Mouse (Mus musculus): Measurements from ENCODE around the gene Gm11037.
A peak's percentile ranks its signal among the peaks of the same experiment; 100 is the strongest.

The Gm11037 gene

DNA sequence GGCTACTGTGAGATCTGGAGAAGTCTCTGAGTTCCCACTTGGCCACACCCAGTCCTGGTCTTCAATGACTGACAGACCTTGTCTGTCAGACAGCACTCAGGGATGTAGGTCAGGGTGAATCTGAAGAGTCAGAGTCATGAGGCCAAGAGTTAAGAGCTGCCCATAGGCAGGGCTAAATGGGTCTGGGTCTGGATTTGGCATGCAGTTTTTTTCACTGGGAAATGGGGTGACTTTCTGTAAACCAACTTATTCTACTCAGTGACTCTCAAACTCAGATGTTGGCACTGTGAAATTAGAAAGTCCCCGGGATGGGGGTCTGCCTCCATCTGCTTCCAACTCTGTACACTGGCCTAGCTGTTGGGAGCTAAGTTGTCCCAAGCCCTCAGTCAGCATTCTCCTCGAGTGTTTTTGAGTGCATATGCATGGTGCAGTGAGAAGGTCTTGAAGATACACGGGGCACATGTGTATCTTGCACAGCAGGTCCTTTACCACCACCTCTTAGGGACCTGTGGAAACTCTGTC lies 4.6 kb upstream of the Gm11037 start:
- DNase-seq, result no peak

DNA sequence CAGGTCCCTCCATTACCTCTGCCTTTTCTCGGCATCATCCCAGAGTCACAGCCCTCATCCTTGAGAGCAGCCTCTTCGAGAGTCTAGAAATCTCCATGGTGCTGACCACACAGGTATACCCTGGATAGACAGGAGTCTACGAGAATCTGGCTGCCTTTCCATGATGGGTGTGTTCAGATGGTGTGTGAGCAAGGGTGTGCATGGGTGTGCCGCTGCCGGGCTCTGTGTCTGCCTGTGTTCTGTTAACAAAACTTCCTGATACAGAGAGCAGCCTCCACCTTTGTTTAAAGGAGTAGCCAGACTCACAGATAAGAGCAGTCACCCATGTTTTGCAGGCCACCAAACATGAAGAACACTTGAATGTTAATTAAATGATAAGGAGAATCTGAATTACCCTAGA lies 3.5 kb upstream of the Gm11037 start:
- DNase-seq, result no peak

GRCm38 (mm10) chr2:131130849-131131248 lies 2.4 kb upstream of the Gm11037 start:
- DNase-seq, result no peak

- DNase-seq, result no peak
Observed at GRCm38 (mm10) chr2:131132111-131132888, 997 bp upstream of the Gm11037 start.

- DNase-seq, result peak; percentile 62 to 84
Observed at GRCm38 (mm10) chr2:131134381-131134780, 1.1 kb downstream of the Gm11037 start.

DNA sequence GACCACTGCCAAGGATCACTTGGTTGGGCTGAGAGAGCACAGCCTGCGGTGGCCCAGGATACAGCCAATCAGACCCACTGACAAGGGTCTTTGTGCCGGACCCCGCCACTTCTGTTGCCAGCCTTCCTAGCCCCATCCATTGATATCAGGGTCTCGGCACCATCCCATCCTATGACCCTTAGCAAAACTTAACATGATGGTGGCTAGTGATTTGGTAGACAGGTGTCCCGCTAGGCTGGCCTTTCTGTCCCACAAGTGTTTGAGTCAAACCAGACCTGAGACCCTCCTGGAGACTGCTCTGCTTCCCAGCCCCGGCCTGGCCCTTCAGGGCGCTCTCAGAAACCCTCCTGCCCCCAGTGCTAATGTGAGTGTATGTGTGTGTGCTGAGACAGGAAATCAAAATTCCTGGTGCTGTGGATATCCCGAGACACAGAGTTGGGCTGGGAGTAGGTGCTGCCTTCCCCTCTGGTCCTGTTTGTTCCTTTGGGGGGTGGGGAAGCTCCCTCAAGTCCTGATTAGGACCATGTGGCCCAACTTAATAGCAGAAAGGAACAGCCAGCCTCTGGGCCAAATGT lies 1.6 kb downstream of the Gm11037 start:
- no peak for DNase-seq

DNA sequence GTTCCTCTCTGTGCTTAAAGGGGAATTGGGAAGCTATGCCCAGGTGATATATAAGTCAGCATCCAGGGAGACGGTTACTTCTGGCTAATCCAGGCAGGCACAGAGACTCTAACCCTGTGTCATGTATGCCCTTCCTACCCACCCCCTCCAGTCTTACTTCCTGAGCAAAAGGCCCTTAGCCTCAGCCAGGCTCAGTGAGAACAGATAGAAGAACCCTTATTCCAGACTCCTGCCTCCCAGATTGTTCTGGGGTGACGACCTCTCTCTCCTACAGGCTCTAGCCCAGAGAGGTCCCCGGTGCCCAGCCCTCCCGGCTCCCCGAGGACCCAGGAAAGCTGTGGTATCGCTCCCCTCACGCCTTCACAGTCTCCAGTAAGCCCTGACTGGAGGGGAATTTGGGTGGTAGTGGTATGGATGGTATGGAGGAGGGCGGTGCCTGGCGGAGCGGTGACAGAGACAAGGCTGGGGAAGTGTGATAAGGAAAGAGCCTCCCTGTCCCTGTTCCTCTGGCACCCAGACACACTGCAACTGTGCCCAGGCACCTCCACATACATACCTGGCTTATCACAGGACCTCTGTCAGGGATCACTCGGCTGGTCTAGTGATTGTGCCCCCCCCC lies 2.3 kb downstream of the Gm11037 start:
- DNase-seq, result no peak

GRCm38 (mm10) chr2:131138296-131138695 lies 5.0 kb downstream of the Gm11037 start:
- DNase-seq, result peak in 1 of 2 experiments; percentile 0

GRCm38 (mm10) chr2:131138760-131139159 lies 5.5 kb downstream of the Gm11037 start:
- no peak for DNase-seq

DNA sequence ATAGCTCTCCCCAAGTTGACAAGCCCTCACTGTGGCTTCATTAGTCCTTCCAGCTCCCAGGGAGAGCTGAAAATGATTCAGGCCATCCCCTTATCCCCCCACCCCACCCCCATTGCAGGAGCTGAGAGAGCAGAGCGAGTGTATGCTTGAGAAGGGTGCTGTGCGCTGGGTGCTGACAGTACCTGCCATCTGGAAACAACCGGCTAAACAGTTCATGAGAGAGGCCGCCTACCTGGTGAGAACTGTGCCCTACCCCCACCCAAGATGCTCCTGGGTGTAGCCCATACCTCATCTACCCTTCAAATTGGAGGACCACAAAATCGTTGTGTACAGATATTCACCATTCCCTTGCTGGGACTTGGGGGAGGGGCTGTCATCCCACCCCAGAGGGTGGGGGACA lies 6.0 kb downstream of the Gm11037 start:
- DNase-seq, result peak in 1 of 2 experiments; percentile 1

DNA sequence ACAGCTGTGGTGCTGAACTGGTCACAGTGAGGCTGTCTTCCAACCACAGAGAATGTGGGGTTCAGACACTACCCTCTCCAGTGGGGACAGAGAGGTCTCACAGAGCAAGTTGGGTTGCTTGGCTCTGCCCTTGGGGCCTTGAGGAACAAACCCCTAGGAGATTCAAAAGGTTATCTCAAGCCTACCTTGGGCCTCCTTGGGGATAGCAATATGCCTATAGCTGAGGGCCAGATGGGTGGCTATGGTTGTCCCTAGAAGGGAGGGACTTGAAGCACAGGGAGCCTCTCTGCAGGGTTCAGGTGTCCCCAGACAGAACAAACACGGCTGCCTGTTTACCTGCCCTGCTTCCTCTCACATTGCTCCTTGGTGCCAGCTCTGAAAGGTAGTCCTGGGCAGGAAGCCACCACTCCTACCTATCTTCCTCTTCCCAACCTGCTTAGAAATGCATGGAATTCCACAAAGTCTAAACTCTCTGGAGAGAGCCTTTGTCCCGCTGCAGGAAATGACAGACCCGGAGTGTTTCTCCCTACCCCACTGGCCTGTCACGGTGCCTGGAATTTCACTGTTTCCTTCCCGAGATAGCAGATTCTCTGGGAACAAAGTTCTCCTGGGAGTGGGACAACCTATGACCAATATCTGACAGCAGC lies 6.7 kb downstream of the Gm11037 start:
- DNase-seq, result peak; percentile 47 to 60

DNA sequence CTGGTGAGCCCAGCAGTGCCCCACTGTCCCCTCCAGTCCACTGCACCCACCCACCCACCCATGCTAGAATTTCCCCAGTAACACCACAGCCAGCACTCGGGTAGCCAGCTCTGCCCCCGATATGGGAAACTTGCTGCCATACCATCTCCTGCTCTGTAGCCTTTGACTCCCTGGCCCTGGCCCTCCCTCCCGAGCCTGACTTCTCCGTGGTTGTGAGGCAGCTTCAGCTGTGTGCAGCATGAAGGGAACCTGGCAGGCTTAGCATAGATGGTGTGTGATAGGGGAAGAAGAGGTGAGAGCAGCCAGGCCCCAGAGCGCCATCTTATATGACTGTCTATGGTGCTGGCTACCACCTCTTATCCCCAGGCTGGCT lies 7.2 kb downstream of the Gm11037 start:
- DNase-seq, result no peak

DNA sequence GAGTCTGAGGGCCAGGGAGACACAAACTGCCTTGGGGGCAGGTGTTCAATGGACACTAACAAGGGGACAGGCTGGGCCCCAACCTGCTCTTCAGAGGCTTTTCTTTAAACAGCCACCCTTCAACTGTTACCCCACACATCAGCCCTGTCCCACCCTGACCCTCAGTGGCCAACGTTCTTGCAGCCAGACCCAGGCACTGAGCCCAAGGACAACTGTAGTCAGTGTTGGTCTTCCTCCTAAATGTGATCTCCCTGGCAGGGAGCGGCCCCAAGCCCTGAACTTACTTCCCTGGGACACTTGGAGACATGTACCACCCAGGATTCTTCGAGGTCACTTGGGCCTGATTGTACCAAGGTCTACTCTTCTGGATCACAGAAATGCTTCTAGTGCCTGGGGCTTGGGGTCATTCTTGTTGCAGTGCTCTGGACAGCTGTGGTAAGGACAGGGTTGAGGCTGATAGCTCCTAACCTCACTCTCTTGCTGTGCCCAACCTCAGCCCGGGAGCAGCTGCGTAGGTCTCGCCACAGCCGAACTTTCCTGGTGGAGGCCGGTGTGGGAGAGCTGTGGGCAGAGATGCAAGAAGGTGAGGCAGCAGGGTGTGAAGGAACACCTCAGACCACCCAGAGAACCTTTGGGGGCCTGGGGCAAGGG lies 8.2 kb downstream of the Gm11037 start:
- no peak for DNase-seq

DNA sequence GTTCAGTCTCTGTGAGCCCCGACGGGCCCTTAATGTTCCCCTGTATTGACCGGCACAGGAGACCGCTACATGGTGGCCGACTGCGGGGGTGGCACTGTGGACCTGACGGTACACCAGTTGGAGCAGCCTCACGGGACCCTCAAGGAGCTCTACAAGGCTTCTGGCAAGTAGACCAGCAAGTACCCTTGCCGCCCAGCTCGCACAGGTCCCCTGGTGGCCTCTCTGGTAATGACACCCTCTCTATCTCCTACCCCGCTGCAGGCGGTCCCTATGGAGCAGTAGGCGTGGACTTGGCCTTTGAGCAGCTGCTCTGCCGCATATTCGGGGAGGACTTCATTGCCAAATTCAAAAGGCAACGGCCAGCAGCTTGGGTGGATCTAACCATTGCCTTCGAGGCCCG lies 9.3 kb downstream of the Gm11037 start:
- DNase-seq, result peak; percentile 83 to 85

GRCm38 (mm10) chr2:131143007-131143780 lies 9.9 kb downstream of the Gm11037 start:
- DNase-seq, result no peak

GRCm38 (mm10) chr2:131145121-131145520 lies 11.8 kb downstream of the Gm11037 start:
- no peak for DNase-seq

GRCm38 (mm10) chr2:131145536-131145935 lies 12.2 kb downstream of the Gm11037 start:
- DNase-seq, result no peak

DNA sequence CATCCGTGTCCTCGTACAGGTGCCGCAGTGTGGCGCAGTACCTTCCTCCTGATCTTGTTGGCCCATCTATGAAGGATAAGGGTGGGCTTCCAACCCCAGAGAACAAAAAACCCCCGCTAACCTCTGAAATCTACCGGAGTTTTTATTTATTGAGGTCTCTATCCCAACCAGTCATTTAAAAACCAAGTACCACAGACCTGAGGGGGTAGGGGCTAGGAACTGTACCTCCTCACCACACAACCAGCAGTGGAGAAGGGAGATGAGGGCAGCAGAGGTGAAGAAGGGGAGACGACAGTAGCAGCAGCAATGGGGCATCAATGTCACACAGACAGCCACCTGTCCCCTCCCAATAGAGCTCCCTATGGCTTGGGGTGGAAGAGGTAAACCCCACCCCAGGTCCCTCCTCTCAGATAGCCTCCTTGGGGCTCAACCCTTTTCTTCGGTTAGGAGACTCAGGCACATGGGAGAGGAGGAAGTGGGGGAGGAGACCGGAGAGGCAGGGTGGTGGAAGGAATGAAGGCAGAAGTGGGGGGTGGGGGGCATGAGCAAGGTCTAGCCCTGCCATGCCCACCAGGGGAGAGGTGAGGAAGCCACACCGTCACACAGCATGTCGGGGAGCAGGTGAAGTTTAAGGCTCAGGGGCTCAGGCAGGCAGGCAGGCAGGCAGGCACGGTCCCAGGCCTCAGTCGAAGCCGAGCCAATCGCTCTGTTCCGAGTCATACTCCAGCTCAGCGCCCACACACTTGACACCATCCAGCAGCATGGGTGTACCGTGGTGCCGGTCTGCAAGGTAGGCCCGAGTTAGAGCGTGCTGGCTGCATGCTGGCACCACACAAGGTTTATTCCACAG lies 13.1 kb downstream of the Gm11037 start:
- DNase-seq, result no peak

DNA sequence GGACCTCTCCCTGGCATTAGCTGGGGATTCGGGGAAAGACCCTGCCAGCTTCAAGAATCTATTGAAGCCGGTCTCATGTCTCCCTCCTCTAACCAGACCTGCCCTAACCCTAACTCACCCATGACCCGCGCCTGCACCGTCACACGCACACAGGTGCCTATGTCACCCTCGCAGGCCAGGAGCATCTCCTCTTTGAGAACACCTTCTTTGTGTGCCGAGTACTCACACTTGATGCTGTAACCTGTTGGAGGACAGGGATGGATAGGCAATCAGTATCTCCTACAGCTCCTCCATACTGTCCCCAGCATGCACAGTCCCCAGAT lies 13.7 kb downstream of the Gm11037 start:
- no peak for DNase-seq

DNA sequence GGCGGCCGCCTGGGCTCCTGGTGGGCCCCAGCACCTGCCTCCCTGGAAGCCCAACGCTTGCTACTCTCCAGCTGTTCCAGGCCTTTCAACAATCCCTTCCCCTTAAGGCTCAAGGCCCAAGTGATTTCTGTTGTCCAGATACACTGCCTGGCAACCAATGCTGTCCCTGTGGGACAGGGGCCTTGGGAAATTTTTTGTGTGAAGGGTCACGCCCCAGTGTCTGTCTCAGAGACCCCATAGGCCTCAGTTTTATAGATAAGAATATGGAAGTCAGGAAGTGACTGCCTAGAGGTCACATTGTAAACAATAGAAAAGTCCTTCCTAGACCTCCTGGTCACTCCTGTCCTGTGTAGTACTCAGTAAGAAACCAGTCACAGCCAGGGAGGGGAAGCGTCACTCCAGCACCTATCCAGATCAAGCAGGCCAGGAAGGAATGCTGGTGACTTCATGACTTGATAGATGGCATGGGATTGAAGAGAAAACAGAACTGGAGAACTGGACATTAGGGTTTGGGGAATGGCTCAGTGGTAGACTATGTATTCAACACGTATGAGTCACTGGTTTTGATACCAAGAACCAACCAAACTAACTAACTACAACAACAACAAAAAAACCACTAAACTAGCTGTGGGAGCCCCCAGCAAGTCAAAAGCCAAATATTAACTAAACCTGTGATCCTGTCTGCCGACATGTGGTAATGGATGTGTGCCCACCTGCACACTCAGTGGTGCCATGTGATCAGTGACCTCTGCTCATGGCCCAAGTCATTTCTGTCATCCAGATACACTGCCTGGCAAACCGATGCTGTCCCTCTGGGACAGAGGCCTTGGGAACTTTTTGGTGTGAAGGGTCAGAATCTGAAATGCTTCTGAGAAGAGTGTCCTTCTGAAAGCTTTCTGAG lies 15.3 kb downstream of the Gm11037 start:
- DNase-seq, result peak in 1 of 2 experiments; percentile 36
